Mouse (Mus musculus): ENCODE data around the gene Mdga1.
A peak's percentile ranks its signal among the peaks of the same experiment; 100 is the strongest.

The Mdga1 gene

GRCm38 (mm10) chr17:29981568-29981967 lies 11.7 kb upstream of the Mdga1 start:
- no peak for DNase-seq (ENCODE audit: low read depth)

DNA sequence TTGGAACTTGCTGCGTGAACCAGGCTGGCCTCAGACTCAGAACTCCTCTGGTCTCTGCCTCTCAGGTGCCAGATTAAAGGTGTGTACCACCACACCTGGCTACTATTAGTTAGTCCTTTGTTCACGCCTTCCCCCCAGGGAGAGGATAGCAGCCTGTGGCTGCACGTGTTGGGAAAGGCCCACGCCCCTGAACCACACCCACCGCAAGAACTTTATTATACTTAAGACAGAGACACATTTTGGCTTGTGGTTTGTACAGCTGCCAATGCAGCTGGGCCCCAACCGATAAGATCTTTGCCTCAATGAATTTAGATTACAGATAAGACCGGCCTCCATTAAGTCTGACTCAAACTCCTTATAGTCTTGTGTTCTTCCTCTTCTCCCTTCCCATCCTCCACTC lies 10.0 kb upstream of the Mdga1 start:
- no peak for DNase-seq (ENCODE audit: low read depth)

- DNase-seq (ENCODE audit: low read depth), result no peak
Observed at GRCm38 (mm10) chr17:29979020-29979419, 9.1 kb upstream of the Mdga1 start.

DNA sequence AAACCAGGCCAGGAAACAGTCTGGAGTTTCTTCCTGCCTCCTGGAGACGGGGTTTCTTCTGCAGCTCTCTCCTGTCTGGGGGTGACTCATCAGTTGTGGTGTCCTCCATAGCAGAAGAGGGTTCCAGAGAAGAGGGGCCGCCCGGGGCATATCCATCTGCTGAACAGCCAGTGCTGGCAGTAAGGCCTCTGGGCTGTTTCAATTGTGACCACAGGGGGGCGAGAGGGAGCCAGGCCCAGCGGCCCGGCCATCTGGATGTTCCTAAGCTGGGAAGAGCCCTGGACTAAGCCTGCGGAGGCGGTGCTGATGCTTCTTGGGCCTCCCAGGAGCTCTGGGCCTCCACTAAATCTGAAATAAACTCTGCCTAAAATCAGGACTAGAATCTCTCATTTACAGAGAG lies 5.8 kb upstream of the Mdga1 start:
- DNase-seq (ENCODE audit: low read depth), result peak; percentile 63

DNA sequence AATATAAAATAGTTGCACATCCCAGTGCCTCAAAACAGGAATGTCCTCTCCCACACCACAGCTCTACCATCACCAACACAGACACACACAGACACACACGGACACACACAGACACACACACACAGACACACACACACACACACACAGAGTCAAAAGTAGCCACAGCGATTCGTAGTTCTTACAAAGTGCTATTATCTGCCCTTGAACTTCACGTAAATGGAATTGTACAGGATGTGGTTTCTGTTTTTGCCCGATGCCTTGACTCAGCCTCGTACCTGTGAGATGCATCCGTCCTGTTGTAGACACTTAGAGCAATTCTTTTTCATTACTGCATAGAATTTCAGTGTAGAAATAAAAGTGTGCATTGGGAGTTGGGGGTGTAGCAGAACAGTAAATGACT lies 3.3 kb upstream of the Mdga1 start:
- DNase-seq (ENCODE audit: low read depth), result no peak

DNA sequence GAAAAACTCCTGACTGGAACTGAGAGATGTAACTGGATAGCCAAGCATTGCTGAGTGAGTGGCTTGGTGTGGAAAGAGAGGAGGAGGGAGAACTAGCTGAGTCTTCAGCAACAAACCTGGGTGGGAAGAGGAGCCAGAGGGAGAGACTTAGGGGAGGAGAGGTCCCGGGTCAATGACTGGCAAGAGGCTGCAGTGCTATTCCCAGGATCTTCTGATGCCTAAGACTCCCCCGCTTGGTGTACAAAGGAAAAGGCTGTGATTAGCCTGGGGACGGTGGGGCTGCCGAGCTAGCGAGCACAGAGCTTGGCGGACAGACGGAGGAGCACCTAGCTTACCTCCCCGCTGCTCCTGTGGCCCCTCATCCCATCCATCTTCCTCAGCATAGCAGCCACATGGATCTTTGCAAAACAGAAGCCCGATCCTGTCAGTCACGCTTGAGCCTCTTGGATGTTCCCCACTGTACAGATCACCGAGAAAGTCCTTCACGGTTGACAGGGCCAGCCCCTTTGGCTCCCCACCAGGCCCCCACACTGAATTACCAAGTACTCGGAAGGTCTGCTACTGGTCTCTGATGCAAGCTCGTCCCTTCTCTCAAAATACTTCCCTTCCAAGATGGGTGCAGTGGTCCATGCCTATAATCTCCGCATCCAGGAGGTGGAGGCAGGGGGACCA lies 2.0 kb upstream of the Mdga1 start:
- no peak for DNase-seq (ENCODE audit: low read depth)

GRCm38 (mm10) chr17:29965506-29965905 lies 4.4 kb downstream of the Mdga1 start:
- DNase-seq (ENCODE audit: low read depth), result no peak

DNA sequence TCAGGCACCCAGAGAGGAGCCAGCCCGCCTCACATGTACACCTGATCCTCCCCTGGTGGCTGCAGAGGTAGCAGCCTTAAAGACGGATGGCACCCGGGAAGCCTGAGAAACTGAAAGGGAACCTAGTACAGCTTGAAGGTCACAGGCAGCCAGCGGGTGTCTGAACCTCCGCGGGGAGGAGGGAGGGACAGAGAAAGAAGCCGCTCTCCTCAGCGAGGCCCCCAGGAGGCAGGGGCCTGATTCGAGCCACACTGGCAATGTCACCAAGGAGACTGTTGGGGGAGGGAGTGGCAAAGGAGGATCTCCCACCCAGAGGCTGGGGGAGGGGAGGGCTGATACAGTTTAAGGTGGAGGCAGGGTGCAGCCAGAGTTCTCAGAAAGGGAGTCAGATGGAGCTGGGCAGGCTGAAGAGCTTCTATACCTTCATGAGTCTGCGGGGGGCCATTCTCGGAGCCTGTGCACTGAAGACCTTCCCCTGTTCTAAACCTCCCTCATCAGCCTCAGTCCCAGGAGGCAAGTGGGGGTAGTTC lies 6.1 kb downstream of the Mdga1 start:
- no peak for DNase-seq (ENCODE audit: low read depth)

- no peak for DNase-seq (ENCODE audit: low read depth)
Observed at GRCm38 (mm10) chr17:29955880-29956279, 14.0 kb downstream of the Mdga1 start.

DNA sequence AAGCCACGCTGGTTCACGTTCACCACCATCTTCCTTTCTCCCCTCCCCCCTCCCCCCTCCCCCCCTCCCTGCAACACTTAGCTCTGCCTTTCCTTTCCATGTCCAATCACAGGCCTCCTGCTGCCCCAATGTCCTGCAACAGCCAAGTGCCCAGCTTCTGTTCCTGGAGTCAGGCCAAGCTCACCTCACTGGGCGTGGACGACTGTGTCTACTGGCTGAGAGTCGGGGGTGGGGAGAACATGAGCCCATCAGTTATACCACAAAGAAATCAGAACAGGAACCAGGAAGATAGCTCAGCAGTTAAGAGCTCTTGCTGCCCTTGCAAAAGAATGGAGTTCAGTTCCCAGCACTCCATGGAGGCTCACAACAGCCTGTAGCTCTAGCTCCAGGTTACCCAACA lies 15.6 kb downstream of the Mdga1 start:
- DNase-seq (ENCODE audit: low read depth), result no peak

GRCm38 (mm10) chr17:29951100-29951499 lies 18.8 kb downstream of the Mdga1 start:
- DNase-seq (ENCODE audit: low read depth), result no peak

DNA sequence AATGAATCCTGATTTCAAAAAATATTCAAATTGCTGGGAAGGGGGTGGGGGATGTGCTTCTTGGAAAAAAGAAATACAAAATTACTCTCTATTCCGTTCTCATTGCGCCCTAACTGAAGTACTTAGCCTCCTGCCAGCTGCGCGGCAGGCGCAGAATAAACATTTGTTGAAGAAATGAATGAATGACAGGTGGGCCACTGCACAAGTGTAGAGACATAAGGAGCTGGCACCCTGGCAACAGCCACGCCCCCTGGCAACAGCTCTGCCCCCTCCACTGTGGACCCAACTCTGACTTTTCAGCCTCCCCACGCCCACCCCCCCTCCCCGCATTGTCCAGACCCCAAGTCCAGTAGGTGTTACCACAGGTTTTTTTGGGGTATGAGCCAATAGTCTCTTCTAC lies 19.3 kb downstream of the Mdga1 start:
- no peak for DNase-seq (ENCODE audit: low read depth)

GRCm38 (mm10) chr17:29947271-29947714 lies 22.6 kb downstream of the Mdga1 start:
- no peak for DNase-seq (ENCODE audit: low read depth)

- no peak for DNase-seq (ENCODE audit: low read depth)
Observed at GRCm38 (mm10) chr17:29944376-29944775, 25.5 kb downstream of the Mdga1 start.

DNA sequence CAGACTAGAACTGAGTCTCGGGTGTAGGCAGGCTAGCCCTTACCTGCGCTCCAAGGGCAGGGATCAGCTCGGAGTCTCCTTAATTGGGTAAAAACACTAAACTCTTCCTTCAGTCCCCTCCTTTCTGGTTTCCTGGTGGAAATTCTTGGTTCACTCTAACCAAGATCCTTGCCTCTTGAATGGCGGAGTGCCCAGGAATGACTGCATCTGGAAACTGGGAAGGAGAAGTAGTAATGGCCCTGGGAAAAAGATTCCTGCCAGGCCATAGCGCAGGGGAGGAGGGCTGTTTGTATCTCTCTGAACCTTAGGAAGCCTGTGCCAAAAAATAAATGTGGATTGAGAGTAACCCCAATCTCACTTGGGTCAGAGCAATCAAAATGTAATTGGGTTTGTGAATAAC lies 30.9 kb downstream of the Mdga1 start:
- no peak for DNase-seq (ENCODE audit: low read depth)

- no peak for DNase-seq (ENCODE audit: low read depth)
Observed at GRCm38 (mm10) chr17:29937350-29937781, 32.5 kb downstream of the Mdga1 start.

GRCm38 (mm10) chr17:29934133-29934851 lies 35.6 kb downstream of the Mdga1 start:
- no peak for DNase-seq (ENCODE audit: low read depth)

DNA sequence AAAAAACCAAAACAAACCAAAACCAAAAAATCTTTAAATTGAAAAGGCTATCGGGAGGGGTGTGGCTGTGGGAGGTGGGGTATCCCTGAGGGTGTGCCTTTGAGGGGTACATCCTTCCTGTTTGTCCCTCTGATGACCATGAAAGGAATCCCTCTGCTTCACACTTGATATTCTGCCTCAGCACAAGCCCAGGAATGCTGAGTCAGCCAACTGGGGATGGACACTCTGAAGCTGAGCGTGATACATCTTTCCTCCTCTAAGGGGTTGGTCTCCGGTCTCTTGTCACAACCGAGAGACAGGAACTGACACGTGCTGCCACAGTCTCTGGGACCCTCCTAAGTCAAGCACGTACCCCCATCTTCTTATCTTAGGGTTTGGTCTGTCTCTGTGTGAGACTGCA lies 37.1 kb downstream of the Mdga1 start:
- no peak for DNase-seq (ENCODE audit: low read depth)

DNA sequence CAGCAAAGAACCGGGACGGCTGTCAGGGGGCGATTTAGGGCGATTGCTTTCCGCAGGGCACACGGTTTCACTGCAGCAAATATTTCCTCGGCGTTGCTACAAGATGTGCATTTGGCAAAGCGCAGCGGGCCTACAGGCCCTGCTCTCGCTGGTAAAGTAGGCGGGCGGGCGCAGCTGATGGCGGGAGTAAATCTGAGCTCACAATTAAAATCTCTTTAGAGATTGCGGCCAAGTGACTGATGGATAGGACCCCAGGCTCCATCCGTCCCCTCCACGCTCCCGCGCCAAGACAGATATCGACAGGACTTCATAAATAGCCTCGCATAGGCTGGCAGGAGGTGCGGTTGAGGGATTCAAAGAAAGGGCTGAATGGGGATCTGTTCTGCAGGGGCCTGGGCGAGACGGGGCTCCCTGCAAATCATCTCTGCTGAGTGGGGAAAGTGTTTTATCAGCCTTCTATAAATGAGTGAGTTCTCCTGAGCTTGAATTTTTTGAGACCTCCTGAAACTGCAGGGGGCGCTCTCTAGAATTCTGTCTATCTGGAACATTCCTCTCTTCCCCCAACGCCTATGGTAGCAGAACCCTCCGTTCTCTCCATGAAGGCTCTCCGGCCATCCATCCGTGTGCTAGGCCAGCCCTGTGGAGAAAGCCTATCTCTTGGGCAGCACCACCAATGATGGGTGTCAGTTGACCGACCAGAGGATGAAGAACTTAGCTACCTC lies 38.5 kb downstream of the Mdga1 start:
- DNase-seq (ENCODE audit: low read depth), result no peak

DNA sequence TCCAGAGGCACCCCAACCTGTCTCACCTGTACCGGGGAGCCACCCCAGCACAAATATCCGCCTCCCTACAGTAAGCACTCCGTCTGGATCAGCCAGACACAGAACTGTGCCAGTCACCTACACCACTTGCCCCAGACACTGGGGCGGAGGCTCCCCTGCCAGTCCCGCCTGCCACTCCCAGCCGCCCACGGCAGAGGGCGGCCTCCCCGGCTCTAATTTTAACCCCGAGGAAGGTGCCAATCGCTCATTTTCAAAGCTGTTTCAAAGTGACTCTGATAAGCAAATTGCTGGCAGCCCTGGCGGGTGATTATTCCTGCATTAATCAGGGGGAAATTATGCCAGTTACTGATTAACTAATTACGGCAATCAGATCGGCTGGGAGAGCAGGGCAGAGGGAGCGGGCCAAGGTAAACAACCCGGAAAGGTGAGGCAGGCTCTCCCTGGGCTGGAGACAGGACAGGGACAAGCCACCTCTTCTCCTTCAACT lies 41.1 kb downstream of the Mdga1 start:
- peak; percentile 17 for DNase-seq (ENCODE audit: low read depth)

DNA sequence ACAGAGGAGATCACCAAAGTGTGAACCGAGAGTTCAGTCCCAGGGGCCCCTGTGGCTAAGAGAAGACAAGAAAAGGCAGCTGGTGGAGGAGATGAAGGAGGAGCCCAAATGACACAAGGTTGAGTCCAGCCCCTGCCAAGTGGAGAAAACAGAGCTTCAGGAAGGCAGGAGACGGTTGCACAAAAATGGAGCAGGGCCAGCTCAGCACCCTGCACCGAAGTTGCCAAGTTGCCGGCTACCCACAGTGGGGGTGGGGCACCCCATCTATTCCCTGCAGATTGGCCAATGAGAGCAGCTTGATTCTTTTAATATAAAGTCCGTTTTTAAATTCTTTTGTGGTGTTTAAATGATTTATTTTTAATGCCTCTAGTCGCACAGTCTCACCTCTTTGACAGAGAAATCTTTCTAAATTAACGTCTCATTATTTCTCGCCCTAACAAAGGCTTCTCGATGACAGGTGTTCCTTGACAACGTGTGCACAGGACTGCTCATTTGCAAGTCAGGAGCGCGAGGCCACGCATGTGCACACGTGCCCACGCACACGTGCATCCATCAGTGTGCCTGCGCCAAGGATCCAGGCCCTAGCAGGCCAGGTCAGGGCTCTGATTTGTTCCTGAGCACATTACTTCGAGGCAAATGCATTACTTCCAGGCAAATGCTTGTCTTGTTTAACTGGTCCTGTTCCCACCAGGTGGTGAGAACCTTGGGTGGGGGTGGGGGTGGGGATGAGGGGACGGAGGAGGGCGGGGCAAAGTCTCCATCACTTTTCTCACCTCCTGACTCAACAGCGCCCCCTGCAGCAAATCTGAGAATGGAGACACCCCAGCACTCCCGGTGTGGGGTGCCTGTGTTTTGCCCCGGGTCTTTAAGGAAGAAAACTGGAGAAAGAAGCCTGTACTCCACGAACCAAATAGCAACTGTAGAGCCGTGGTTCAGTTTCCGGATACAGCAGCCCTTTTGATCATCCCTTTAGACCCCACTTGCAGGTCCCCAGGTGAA lies 44.0 kb downstream of the Mdga1 start:
- DNase-seq (ENCODE audit: low read depth), result no peak
